Mouse (Mus musculus): ENCODE data around the gene Kxd1. TPM values are rescaled to one million over a fixed set of nuclear protein-coding genes. Genes with fewer than 3 reads are reported as not detected.

Gene Kxd1
- total and polyA plus RNA-seq, 2 experiments from 2014 or later = 48.7 to 53.8 TPM

- 14% methylated on average over 4 of the region's 4 CpGs for WGBS
- Histone ChIP-seq H3K4me2 (ENCODE audit: low read depth, low read length) (peak overlapping the region; percentile 97), H3K4me1 (ENCODE audit: insufficient read depth, low read length) (peaks cover 14% of the 10 kb centered on the region; the same call in 1 of the 2 replicates), H3K27me3 (ENCODE audit: insufficient read depth, low read length) (no peaks in the 10 kb centered on the region), H3K36me3 (ENCODE audit: insufficient read depth, low read length) (peaks cover 8% of the 10 kb centered on the region; the same call in 1 of the 2 replicates), H3K4me3 (ENCODE audit: low read length) (peak overlapping the region; percentile 82), H3K27ac (peak overlapping the region; percentile 90), H3K9ac (replicated peaks; ENCODE audit: low read length) (peak overlapping the region; percentile 87), H3K9me3 (ENCODE audit: low read length) (no peaks in the 10 kb centered on the region)
- DNase-seq (ENCODE audit: low spot score) (no peak), ATAC-seq (no peak)
- no peak for TF ChIP-seq CTCF (IDR thresholded peaks at IDR 0.05; ENCODE audit: low read depth)
Measured at GRCm38 (mm10) chr8:70540013-70540506, 12.3 kb upstream of the Kxd1 start.

- peak within 1 kb of the TSS; percentile 90 for H3K27ac ChIP-seq
- DNase-seq (ENCODE audit: low spot score) = peak; percentile 99
- H3K4me2 ChIP-seq (ENCODE audit: low read depth, low read length) = peak within 1 kb of the TSS; percentile 97
- H3K9ac ChIP-seq (replicated peaks; ENCODE audit: low read length) = peak within 1 kb of the TSS; percentile 87
- peaks cover 14% of the 10 kb centered on the region; the same call in 1 of the 2 replicates for H3K4me1 ChIP-seq (ENCODE audit: insufficient read depth, low read length)
- H3K36me3 ChIP-seq (ENCODE audit: insufficient read depth, low read length) = peaks cover 16% of the 10 kb centered on the region
- no peaks in the 10 kb centered on the region for H3K9me3 ChIP-seq (ENCODE audit: low read length)
- H3K4me3 ChIP-seq (ENCODE audit: low read length) = peak within 1 kb of the TSS; percentile 82
- no peaks in the 10 kb centered on the region for H3K27me3 ChIP-seq (ENCODE audit: insufficient read depth, low read length)
- no peak for TF ChIP-seq CTCF (IDR thresholded peaks at IDR 0.05; ENCODE audit: low read depth)
- ATAC-seq = peak; percentile 95
- WGBS = under 1% methylated on average over 57 of the region's 58 CpGs
Measured at GRCm38 (mm10) chr8:70539077-70539813, 11.5 kb upstream of the Kxd1 start, which contains the start of gene Ell. Ell (plus strand) TSS chr8:70539457.

GRCm38 (mm10) chr8:70538633-70539076 is 10.9 kb upstream of the Kxd1 start:
- H3K9ac ChIP-seq (replicated peaks; ENCODE audit: low read length) = peak overlapping the region; percentile 87
- H3K9me3 ChIP-seq (ENCODE audit: low read length) = no peaks in the 10 kb centered on the region
- peak overlapping the region; percentile 97 for H3K4me2 ChIP-seq (ENCODE audit: low read depth, low read length)
- ATAC-seq (peak; percentile 84), DNase-seq (ENCODE audit: low spot score) (peak; percentile 100)
- peak overlapping the region; percentile 90 for H3K27ac ChIP-seq
- H3K4me1 ChIP-seq (ENCODE audit: insufficient read depth, low read length) = peaks cover 14% of the 10 kb centered on the region; the same call in 1 of the 2 replicates
- H3K27me3 ChIP-seq (ENCODE audit: insufficient read depth, low read length) = no peaks in the 10 kb centered on the region
- H3K4me3 ChIP-seq (ENCODE audit: low read length) = peak overlapping the region; percentile 82
- TF ChIP-seq CTCF (IDR thresholded peaks at IDR 0.05; ENCODE audit: low read depth) = no peak
- WGBS = under 1% methylated on average over 32 of the region's 32 CpGs
- peaks cover 22% of the 10 kb centered on the region for H3K36me3 ChIP-seq (ENCODE audit: insufficient read depth, low read length)

GRCm38 (mm10) chr8:70538024-70538579 is 10.3 kb upstream of the Kxd1 start:
- Histone ChIP-seq H3K4me2 (ENCODE audit: low read depth, low read length) (peak overlapping the region; percentile 97), H3K4me1 (ENCODE audit: insufficient read depth, low read length) (peaks cover 14% of the 10 kb centered on the region; the same call in 1 of the 2 replicates), H3K27me3 (ENCODE audit: insufficient read depth, low read length) (no peaks in the 10 kb centered on the region), H3K9ac (replicated peaks; ENCODE audit: low read length) (peak overlapping the region; percentile 45), H3K9me3 (ENCODE audit: low read length) (no peaks in the 10 kb centered on the region), H3K27ac (peak overlapping the region; percentile 90), H3K36me3 (ENCODE audit: insufficient read depth, low read length) (peaks cover 22% of the 10 kb centered on the region), H3K4me3 (ENCODE audit: low read length) (peak overlapping the region; percentile 82)
- DNase-seq (ENCODE audit: low spot score) (peak; percentile 58), ATAC-seq (no peak)
- no peak for TF ChIP-seq CTCF (IDR thresholded peaks at IDR 0.05; ENCODE audit: low read depth)
- WGBS = 17% methylated on average over 24 of the region's 24 CpGs

GRCm38 (mm10) chr8:70535701-70536100 is 7.9 kb upstream of the Kxd1 start:
- Histone ChIP-seq H3K4me3 (ENCODE audit: low read length) (no peak overlapping the region), H3K36me3 (ENCODE audit: insufficient read depth, low read length) (peaks cover 39% of the 10 kb centered on the region), H3K27ac (no peak overlapping the region), H3K4me1 (ENCODE audit: insufficient read depth, low read length) (peaks cover 8% of the 10 kb centered on the region; the same call in 1 of the 2 replicates), H3K27me3 (ENCODE audit: insufficient read depth, low read length) (no peaks in the 10 kb centered on the region), H3K4me2 (ENCODE audit: low read depth, low read length) (no peak overlapping the region), H3K9me3 (ENCODE audit: low read length) (no peaks in the 10 kb centered on the region), H3K9ac (replicated peaks; ENCODE audit: low read length) (no peak overlapping the region)
- WGBS = 84% methylated on average over 2 of the region's 2 CpGs
- no peak for TF ChIP-seq CTCF (IDR thresholded peaks at IDR 0.05; ENCODE audit: low read depth)
- no peak for DNase-seq (ENCODE audit: low spot score)
- ATAC-seq = no peak

GRCm38 (mm10) chr8:70535221-70535620 is 7.5 kb upstream of the Kxd1 start:
- no peak overlapping the region for H3K27ac ChIP-seq
- no peaks in the 10 kb centered on the region for H3K27me3 ChIP-seq (ENCODE audit: insufficient read depth, low read length)
- TF ChIP-seq CTCF (IDR thresholded peaks at IDR 0.05; ENCODE audit: low read depth) = no peak
- H3K9ac ChIP-seq (replicated peaks; ENCODE audit: low read length) = no peak overlapping the region
- no peak for DNase-seq (ENCODE audit: low spot score)
- H3K4me2 ChIP-seq (ENCODE audit: low read depth, low read length) = no peak overlapping the region
- no peak for ATAC-seq
- 86% methylated on average over 3 of the region's 3 CpGs for WGBS
- H3K4me3 ChIP-seq (ENCODE audit: low read length) = no peak overlapping the region
- H3K9me3 ChIP-seq (ENCODE audit: low read length) = no peaks in the 10 kb centered on the region
- H3K36me3 ChIP-seq (ENCODE audit: insufficient read depth, low read length) = peaks cover 39% of the 10 kb centered on the region
- peaks cover 3% of the 10 kb centered on the region; the same call in 1 of the 2 replicates for H3K4me1 ChIP-seq (ENCODE audit: insufficient read depth, low read length)
